ENCODE assay signal across 8 mouse cellular contexts in the genomic region with DNA sequence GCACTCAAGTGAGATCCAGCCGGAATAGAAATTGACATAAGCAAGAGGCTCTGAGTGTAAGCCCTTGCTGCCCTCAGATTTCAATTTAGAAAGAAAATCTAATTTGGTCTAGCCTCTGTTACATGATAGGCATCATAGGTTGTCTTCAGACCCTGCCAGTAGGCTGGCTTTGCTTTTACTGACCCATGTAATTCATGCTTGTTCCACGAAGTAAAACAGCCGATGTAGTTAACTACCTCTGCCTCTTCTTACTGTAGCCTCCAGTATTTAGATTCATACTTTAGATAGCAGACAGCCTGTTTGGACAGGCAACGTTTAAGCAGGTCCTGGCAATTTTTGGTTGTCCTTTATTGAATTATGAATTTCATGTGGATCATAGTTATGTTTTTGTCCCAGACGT. TPM values are rescaled to one million over a fixed set of nuclear protein-coding genes. Genes with fewer than 3 reads are reported as not detected.
A peak's percentile ranks its signal among the peaks of the same experiment; 100 is the strongest.
DNase-seq lines count a peak whose midpoint lies in the region; ATAC-seq and TF ChIP-seq lines count a peak whose summit lies in the region.

No protein-coding gene starts in this region.

- no peaks in the 10 kb centered on the region for H3K9me3 ChIP-seq in liver, embryonic 11.5 days (ENCODE audit: control insufficient read depth, low read length)
- no peaks in the 10 kb centered on the region for H3K9me3 ChIP-seq in embryonic facial prominence, embryonic 15.5 days (replicated peaks)
- H3K9me3 ChIP-seq in limb, embryonic 11.5 days (ENCODE audit: control insufficient read depth, low read length), result no peaks in the 10 kb centered on the region

- no peak for TF ChIP-seq POLR2A in olfactory bulb, adult 2 months (IDR thresholded peaks at IDR 0.05; ENCODE audit: insufficient read depth, low read depth, low read length)

- 54% methylated on average over 5 of the region's 5 CpGs for WGBS in liver, embryonic 11.5 days
- WGBS in embryonic facial prominence, embryonic 15.5 days, result 33% methylated on average over 5 of the region's 5 CpGs
- WGBS in limb, embryonic 11.5 days, result 62% methylated on average over 5 of the region's 5 CpGs
- 23% methylated on average over 5 of the region's 5 CpGs for whole genome bisulfite sequencing in olfactory bulb, adult 2 months

- peak overlapping the region; percentile 78 for H3K4me3 ChIP-seq in liver, embryonic 11.5 days (ENCODE audit: low read depth, low read length)
- peak overlapping the region; percentile 74 for H3K4me3 ChIP-seq in embryonic facial prominence, embryonic 15.5 days (replicated peaks)
- peak overlapping the region; percentile 64; the same call in 1 of the 2 replicates for H3K4me3 ChIP-seq in limb, embryonic 11.5 days (ENCODE audit: low read depth, low read length)
- no peak overlapping the region for H3K4me3 ChIP-seq in olfactory bulb, adult 2 months (ENCODE audit: insufficient read depth, low read depth, low read length)

- no peak for ATAC-seq in liver, embryonic 11.5 days (replicated peaks; ENCODE audit: low FRiP score)
- ATAC-seq in embryonic facial prominence, embryonic 15.5 days (ENCODE audit: insufficient number of reproducible peaks, low FRiP score, low TSS enrichment, low read depth), result no peak
- ATAC-seq in limb, embryonic 11.5 days (ENCODE audit: insufficient number of reproducible peaks, low FRiP score, low TSS enrichment, low read depth), result no peak

- no peaks in the 10 kb centered on the region for H3K27me3 ChIP-seq in liver, embryonic 11.5 days (replicated peaks; ENCODE audit: control insufficient read depth, insufficient read depth, low read length)
- no peaks in the 10 kb centered on the region for H3K27me3 ChIP-seq in embryonic facial prominence, embryonic 15.5 days
- H3K27me3 ChIP-seq in limb, embryonic 11.5 days (ENCODE audit: control insufficient read depth, insufficient read depth, low read length), result no peaks in the 10 kb centered on the region

- H3K9ac ChIP-seq in liver, embryonic 11.5 days (ENCODE audit: low read depth, low read length), result peak overlapping the region; percentile 2; the same call in 1 of the 2 replicates
- no peak overlapping the region for H3K9ac ChIP-seq in embryonic facial prominence, embryonic 15.5 days
- H3K9ac ChIP-seq in limb, embryonic 11.5 days (ENCODE audit: low read length), result peak overlapping the region; percentile 86

- no peaks in the 10 kb centered on the region for H3K36me3 ChIP-seq in liver, embryonic 11.5 days (ENCODE audit: control insufficient read depth, insufficient read depth, low read length)
- H3K36me3 ChIP-seq in embryonic facial prominence, embryonic 15.5 days, result no peaks in the 10 kb centered on the region
- H3K36me3 ChIP-seq in limb, embryonic 11.5 days (ENCODE audit: control insufficient read depth, insufficient read depth, low read length), result no peaks in the 10 kb centered on the region

- no peak for TF ChIP-seq CTCF in olfactory bulb, adult 2 months (IDR thresholded peaks at IDR 0.05; ENCODE audit: insufficient read depth, low read depth, low read length)

- H3K4me1 ChIP-seq in liver, embryonic 11.5 days (replicated peaks; ENCODE audit: control insufficient read depth, insufficient read depth, low read length), result peaks cover 22% of the 10 kb centered on the region
- peaks cover 28% of the 10 kb centered on the region for H3K4me1 ChIP-seq in embryonic facial prominence, embryonic 15.5 days
- 0 out of 2 replicates have a peak, but pooled peaks cover 2% of the 10 kb centered on the region for H3K4me1 ChIP-seq in limb, embryonic 11.5 days (ENCODE audit: control insufficient read depth, insufficient read depth, low read length)
- H3K4me1 ChIP-seq in olfactory bulb, adult 2 months (ENCODE audit: control insufficient read depth, insufficient read depth, low read length), result peaks cover 14% of the 10 kb centered on the region

- H3K4me2 ChIP-seq in liver, embryonic 11.5 days, result peak overlapping the region; percentile 89
- H3K4me2 ChIP-seq in embryonic facial prominence, embryonic 15.5 days (replicated peaks), result peak overlapping the region; percentile 68
- H3K4me2 ChIP-seq in limb, embryonic 11.5 days (ENCODE audit: low read depth, severe bottlenecking), result peak overlapping the region; percentile 70

- no peak overlapping the region for H3K27ac ChIP-seq in liver, embryonic 11.5 days (ENCODE audit: low read depth, low read length)
- 0 out of 2 replicates have a peak overlapping the region, but pooled peaks have one; percentile 1 for H3K27ac ChIP-seq in embryonic facial prominence, embryonic 15.5 days (replicated peaks)
- H3K27ac ChIP-seq in limb, embryonic 11.5 days (replicated peaks; ENCODE audit: low read depth, low read length), result no peak overlapping the region
- peak overlapping the region; percentile 18; the same call in 1 of the 2 replicates for H3K27ac ChIP-seq in olfactory bulb, adult 2 months (ENCODE audit: insufficient read depth, low read depth, low read length)

- no peak for DNase-seq in liver, embryonic 11.5 days (ENCODE audit: low spot score)
- DNase-seq in liver (no peak), adipocyte (ENCODE audit: low spot score) (no peak)
- DNase-seq in limb, embryonic 11.5 days (ENCODE audit: low spot score), result no peak
- no peak for DNase-seq in frontal cortex, adult 2 months (ENCODE audit: extremely low spot score in 1 of 2, low spot score in 1 of 2)
- no peak for DNase-seq in cerebellum, adult 8-10 months

RNA-seq across cellular contexts. Expression of gene Ano6, which starts 1.2 kb away (rescaled TPM):
- 28.3 and 30.1 TPM in 2 replicates for polyA plus RNA-seq in liver, embryonic 11.5 days (2014; fragmentation: Nextera tagmentation; extraction: Ambion mirVana)
- polyA plus RNA-seq in embryonic facial prominence, embryonic 15.5 days (2015; fragmentation: Nextera tagmentation; extraction: Ambion mirVana), result 50.3 and 51.5 TPM in 2 replicates
- polyA plus RNA-seq in limb, embryonic 11.5 days (2014; fragmentation: Nextera tagmentation; extraction: Ambion mirVana), result 41.9 and 51.3 TPM in 2 replicates
- polyA plus RNA-seq in olfactory bulb, adult 2 months (2012; ENCODE audit: insufficient read depth, insufficient read length, low replicate concordance, missing spikeins), result not detected in 2 replicates
- 23.8 and 27.7 TPM in 2 replicates for polyA plus RNA-seq in frontal cortex, adult 2 months (2012; rRNA removed)

Comparison
In these comparisons a context has a peak if more than half of its experiments do, and no peak if none do; other contexts are left out.
1. H3K27ac ChIP-seq: peak in embryonic facial prominence, embryonic 15.5 days (single experiment) and olfactory bulb, adult 2 months (single experiment); none in liver, embryonic 11.5 days (single experiment) and limb, embryonic 11.5 days (single experiment).
2. Peak in every context shown above with its lines, with median percentiles within 50 percentile points of each other: H3K4me2 ChIP-seq.